Mouse (Mus musculus): ENCODE measurements around the gene Zbtb25.

DNA sequence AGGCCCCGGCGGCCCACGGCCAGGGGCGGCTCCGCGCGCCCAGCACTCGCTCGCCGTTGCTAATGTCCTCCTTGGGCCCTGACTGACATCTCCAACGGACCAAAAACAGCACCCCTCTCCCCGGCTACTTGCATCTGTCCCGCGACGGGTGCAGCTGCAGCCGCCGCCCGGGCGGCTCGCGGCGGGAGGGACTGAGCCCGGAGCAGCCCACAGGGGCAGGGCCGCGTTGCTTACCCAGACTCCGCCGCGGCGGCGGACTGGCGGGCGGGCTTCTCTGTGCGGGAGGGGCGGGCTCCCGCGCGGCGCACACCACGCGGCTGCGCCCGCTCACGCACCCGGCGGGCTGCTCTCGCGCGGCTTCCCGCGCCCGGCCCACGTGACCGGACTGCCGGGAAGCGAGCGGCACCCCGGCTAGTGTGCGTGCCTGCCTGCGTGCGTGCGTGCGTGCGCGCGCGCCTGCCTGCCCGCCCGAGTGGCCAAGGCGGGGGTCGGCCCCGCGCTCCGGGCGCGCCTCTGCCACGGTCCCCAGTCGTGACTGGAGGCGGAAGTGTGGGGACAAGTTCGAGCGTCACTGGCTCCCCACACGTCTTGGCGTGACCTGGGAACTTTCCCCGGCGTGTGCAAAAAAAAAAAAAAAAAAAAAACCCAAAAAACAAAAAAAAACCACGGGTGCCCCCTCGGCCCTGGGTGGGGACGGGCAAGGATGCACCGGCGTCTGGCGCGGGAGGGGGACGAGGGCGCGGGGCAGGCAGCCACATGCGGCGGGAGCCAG lies at the start of gene Zbtb25:
- TF ChIP-seq POLR2A (IDR thresholded peaks at IDR 0.05; ENCODE audit: control insufficient read depth, extremely low read depth, insufficient read depth, low read length, poor library complexity) (peak; percentile 80), CTCF (IDR thresholded peaks at IDR 0.05; ENCODE audit: borderline replicate concordance, control insufficient read depth, extremely low read depth, insufficient read depth, low read length, poor library complexity) (peak; percentile 18; the same call in 1 of the 2 replicates)
